Mouse (Mus musculus) left cerebral cortex, adult 9 months (tissue): ENCODE results near the gene 2210011C24Rik.
"Not testable (repeated sequence)": the region's sequence is repeated elsewhere in the genome, so short reads cannot be mapped to it uniquely, and the experiment has no call there.

ENCODE experiments used
- DNase-seq, 2 experiments: peaks; one replicate each; pipeline ENCODE4 v3.0.0; 2022; ENCODE audit warnings: low spot score in 2 of 2

2210011C24Rik gene

DNA sequence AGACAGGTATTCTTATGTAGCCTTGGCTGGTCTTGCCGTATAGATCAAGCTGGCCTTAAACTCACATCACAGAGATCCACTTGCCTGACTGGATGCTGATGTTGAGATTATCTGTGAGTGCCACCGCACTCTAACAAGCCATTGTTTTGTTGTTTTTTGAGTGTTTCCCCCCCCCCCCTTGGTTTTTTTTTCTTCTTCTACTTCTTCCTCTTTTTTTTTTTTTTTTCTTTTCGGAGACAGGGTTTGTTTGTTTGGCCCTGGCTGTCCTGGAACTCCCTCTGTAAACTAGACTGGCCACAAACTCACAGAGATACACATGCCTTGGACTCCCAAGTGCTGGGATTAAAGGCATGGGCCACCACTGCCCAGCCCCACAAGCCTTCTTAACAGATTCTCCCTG is 17.9 kb downstream of the 2210011C24Rik start:
- no peak for DNase-seq

DNA sequence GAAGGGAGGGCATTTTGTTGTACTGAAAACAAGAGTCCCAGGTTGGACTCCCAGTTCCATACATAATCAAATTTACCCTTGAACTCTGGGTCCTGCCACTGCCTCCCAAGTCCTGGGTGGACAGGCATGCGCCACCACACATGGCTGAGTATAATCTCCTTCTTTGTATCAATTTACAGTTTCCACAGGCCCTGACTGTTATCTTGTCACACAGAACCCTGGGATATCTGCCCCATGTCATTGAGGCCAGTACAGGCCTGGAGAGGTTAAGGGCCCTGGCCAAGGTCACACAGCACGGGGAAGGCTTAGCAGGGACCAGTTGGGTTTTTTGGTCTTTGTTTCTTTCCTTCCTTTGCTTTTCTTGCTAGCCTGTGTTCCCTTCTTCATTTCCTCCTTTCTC is 19.5 kb downstream of the 2210011C24Rik start:
- DNase-seq = no peak

DNA sequence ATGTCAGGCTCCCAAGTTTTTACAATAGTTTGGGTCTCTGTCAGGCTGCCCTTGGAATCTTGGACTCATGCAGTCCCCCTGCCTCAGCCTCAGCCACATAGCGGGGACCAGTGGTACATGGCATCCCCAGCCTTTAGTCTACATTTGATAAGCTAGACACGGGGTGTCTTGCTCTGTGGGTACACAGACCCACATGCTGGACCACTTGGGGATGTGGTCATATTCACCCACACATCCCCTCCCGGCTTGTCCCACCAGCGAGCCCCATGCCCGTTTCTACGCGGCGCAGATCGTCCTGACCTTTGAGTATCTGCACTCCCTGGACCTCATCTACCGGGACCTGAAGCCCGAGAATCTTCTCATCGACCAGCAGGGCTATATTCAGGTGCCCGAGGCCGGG is 21.8 kb downstream of the 2210011C24Rik start:
- no peak for DNase-seq

DNA sequence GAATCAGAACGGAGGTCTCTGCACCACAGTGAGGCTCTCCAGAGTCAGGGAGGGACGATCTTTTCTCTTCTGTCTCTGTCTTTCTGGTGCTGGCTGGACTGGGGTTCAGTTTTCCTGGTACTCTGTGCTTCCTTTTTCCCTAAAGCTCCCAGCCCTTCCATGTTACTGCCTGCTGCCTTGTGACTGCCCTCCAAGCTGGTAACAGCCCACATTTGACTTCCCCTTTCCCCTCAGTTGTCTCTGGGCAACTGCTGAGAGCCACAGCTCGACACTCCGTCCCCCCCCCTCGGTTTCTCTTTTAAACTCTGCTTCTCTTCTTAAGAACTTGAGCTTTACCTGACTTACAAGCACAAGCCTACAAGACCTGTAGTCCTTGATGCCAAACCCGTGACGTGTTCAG is 22.7 kb downstream of the 2210011C24Rik start:
- DNase-seq = no peak

DNA sequence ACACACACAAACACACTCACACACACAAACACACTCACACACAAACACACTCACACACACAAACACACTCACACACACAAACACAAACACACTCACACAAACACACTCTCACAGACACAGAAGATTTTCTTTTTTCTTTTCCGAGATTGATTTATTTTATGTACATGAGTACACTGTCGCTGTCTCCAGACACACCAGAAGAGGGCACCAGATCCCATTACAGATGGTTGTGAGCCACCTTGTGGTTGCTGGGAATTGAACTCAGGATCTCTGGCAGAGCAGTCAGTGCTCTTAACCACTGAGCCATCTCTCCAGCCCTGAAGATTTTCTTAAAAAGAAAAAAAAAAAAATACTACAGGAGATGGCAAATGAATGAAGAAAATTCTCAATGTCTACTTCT is 28.7 kb downstream of the 2210011C24Rik start:
- DNase-seq = not testable (repeated sequence)

DNA sequence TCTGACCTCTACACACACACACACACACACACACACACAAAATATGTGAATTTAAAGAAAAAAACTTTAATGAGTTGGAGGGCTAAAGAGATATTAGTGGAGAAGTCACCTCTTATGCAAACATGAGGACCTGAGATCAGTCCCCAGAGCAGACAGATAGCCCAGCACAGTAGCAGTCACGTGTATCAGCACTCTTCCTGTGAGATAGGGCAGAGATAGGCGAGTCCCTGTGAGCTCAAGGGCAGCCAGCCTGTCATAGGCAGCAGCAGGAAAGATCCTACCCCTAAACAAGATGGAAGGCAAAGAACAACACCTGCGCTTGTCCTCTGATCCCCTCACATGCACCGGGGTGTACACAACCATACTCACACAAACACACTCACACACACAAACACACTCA is 29.5 kb downstream of the 2210011C24Rik start:
- no peak for DNase-seq

DNA sequence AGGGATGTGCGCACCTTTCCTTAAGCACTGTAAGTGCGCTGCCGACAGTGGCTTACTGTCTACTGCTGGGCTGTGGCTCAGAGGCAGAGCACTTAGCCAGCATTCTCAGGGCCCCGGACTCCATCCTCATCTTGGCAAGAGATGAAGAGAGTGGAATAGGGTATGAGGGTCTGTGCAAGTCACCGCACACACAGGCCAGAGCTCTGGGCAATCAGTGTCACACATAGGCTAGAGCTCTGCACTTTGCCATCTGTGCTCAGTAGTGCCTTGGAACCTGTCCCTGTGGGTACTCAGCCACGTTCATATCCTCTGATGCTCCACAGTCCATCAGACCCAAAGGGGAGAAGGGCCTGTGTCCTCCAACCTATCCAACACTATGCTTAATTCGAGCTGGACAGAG is 30.4 kb downstream of the 2210011C24Rik start:
- DNase-seq = no peak

DNA sequence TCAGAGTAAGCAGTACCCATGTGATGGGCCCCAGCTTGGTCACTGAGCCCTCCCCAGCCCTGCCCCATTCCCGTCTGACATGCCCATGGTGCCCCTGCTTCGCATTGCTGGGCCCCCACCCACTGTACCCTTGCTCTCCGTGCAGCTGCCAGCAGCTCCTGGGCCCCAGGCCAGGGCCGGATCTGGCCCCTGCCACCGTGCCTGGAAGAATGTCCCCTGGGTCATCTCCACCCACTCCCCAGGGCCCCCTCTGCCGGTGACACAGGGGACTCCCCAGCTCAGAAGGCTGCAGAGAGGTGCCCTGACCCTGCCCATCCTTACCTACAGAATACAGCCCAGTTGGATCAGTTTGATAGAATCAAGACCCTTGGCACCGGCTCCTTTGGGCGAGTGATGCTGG is 31.1 kb downstream of the 2210011C24Rik start:
- DNase-seq = no peak

DNA sequence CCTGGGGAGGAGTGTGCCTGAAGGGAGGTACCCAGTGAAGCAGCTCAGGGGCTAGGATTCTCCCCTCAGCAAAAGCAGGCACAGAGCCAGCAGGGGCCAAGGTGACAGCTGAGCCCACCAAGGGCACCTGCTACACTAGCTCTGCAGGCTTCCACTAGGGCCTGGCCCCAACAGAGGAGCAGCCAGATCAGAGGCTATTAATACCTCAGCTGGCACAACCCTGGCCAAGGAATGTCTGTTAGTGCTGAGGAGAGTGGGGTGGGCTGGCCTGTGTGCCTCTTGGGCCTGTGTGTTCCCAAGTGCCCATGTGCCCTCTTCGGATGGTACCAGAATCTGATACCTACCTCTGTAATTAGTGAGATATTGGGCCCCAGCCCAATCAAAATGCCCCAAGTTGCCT is 31.7 kb downstream of the 2210011C24Rik start:
- no peak for DNase-seq

DNA sequence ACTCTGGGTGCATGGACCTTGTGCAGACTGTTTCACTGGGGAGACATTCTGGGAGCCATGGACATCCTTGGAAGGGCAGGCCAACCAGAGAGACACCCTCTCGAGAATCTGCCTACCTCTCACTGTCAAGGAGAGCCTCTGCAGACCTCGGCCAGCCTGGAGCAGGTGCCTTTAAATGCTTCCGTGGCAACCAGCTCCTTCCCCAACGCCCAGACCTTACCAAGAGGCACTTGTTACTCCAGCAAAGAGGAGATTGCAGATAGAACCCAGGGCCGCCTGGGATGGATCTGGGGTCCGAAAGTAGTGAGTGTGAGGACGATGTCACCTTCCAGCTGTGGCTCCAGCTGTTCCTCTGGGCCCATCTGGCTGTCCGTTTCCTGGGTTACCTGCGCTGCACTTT is 33.8 kb downstream of the 2210011C24Rik start:
- no peak for DNase-seq

DNA sequence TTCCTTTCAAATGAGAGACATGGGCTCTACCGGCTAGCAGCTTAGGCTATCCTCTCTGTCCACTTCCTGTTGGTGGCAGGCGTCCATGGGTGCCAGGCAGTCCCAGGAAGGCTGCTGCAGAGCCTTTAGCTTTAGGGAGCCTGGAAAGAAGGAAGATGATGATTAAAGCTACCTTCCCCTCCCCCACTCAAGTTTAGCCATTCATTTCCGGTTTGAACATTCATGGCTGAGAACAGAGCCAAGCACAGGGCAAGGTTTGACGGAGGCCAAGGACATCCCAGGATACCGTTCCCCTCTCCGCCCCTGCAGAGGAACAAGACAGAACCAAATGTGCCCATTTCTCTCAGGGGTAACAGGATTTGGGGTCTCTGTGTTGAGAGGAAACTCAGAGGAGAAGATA is 34.3 kb downstream of the 2210011C24Rik start:
- DNase-seq = no peak

DNA sequence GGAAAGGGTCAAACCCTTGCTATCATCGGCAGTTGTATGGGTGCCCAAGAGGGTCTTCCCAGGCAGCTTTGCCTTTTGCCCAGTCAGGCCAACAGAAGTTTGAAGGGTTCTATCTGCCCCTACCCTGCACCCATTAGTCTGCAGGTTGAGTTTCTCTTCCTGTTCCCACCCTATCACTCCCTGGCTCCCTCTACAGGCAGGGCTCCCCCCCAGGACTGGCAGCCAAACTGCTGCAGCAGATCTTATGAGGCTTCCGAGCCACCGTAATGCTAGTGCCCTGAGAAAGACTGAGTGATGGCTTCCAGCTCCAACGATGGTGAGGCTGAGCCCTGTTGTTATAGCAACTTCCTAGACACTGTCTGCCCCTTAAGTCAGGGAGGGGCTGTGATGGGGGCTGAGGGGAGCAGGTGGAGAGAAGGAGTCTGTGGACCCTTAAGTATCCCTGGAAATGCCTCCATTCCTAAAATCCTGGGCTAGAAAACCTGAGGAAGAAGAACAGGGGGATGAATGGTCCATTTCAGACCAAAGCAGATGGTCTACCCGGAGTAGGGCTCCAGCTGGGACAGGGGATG is 35.1 kb downstream of the 2210011C24Rik start:
- DNase-seq = no peak

DNA sequence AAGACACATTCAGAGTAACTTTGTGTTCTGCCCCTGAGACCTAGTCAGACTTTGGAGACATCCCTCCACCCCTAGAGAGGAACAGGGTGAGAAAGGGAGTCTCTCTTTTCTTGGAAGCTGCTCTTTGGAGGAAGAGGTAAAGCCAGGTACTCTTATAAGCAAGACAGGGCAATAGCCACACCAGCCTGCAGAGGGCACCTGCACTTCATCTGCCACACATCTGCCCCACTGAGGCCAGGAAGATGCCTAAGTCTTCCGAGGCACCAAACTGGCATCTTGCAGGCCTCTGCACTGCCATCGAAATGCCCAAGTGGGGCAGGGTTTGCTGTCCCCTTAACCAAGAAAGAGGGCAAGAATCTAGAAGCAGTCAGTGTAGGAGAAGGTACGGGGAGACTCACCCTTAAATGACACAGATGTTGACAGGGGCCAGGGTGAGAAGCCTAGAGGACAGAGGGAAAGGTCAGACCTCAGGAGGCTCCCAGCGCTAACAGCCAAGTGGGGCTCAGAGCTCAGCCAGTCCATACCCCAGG is 35.8 kb downstream of the 2210011C24Rik start:
- no peak for DNase-seq

DNA sequence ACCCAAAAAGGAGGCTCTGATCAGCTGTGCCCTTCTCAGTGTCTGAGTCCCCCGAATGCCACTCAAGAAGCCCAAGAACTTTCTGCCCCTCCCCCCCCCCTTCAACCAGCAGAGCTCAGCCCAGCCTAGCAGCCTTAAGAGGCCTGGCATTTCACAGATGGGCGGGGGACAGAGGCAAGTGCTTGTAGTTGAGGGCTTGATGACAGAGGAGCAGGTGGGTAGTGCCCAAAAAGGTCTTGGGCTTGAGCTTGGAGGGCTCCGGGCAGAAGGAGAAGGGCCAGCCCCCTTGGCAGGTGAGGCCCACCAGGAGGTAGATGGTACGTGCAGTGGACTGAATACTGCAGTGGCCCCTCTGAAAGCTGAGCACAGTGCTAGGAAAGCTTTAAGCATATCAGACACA is 37.5 kb downstream of the 2210011C24Rik start:
- DNase-seq = no peak

DNA sequence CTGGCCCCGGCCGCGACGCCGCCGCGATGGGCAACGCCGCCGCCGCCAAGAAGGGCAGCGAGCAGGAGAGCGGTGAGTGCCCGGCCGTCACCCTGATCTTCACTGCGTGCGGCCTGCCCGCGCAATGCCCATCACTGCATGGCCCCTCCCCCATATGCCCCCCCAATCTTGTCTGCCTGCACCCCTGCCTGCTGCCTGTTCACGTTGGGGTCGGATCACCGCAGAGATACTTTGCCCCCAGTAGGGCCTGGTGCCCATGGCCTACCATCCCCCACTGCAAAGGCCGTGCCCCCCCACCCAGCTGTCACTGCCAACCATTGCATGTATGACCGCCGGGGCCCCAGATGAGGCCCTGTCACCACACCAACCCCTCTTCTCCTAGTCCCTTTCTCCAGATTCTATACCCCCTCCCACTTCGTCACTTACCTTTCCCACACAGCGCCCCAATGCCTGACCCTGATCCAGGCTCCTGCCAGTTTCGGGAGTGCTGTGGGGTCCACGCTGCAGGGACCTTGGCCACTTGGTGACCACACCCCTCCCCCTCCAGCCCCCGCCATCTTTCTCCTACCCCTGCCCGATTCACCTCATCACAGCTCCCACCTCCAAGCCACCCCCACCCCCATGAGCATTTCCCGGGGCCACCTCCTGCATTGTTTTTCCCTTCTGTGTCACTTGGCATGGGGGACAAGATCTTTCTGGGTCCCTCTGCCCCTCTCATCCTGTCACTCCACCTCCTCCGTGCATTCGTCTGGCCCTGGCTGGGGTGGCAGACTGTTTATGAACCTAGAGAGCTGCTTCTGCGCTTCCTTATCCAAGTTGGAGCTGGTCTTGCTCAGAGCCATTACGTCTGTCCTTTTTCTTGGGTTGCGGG is 38.6 kb downstream of the 2210011C24Rik start:
- DNase-seq = no peak

DNA sequence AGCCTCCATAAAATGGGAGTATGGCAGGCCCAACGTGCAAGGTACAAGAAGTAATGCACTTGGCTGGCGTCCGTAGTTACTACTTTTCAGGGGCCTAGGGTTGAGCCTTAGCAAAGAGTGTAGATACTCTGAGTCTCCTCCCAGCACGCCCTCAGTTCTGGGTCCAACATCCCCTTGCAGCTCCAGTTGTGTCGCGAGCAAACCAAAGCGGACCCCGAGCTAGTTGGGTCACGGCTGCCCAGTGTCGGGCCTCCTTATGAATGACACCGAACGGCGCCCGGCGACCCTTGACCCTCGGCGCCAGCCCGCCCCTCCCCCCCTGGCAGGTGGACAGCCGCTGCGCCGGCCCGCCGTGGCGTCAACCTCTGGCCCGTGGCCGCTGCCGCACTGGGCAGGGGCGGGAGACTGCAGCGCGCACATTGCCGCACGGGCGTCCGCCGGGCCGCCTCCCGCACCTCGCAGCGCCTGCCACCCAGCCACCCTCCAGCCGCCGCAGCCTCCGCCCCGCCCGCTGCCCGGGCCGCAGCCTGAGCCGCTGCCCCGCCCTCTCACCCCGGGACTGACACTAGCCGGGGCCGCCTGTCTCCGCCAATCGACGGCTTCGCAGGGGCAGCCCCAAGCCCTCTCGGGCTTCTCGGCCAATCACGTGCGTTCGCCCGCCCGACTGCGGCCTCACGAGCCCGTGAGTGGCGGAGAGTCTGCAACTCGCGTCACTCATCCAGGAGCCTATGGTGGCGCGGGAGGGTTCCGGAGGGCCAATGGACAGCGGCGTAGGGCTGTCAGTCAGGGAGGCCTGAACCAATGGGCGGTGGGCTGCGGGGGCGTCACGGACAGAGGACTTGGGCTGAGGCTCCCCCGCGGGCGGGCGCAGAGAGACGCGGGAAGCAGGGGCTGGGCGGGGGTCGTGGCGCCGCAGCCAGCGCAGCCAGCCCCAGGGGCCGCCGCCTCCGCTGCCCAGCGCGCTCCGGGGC is 39.5 kb downstream of the 2210011C24Rik start, which contains the start of gene Prkaca:
TSS of gene Prkaca (plus strand) at position 844 of the 971 bp plus-strand sequence.
- DNase-seq = peak; percentile 99

DNA sequence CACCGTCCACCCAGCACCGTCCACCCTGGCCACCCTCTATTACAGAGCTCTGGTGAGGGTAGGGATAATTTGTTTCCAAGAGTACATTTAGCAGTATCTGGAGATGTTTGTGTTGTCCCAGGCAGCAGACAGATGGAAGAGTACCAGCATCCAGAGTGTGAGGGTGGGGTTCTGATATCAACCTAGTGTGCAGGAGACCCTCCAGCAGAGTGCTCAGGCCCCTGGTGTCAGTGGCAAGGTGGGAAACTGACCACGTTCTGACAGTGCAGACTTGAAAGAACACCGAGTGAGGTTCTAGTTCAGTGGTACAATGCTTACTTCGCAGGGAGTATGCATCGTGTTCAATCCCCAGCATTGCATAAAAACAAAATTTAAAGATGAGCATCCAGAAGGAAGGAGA is 40.3 kb downstream of the 2210011C24Rik start:
- DNase-seq = no peak

DNA sequence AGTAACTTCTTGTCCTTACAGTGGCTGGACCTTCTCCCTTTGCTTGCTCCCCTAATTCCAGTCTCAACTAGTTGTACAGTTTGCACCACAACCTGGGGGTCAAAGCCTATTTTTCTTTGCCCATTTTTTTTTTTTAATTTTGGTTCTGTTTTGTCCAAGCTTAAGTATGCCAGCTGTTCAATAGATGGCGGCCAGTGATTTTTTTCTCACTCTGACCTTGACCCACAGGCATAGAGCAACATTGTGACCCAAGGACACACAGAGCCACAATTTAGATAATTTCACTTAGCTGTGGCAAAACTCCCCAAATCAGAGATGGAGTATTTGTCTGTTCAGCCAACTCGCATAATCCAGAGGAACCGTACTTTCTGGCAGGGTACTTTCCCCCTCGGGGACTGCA is 40.9 kb downstream of the 2210011C24Rik start:
- DNase-seq = no peak

DNA sequence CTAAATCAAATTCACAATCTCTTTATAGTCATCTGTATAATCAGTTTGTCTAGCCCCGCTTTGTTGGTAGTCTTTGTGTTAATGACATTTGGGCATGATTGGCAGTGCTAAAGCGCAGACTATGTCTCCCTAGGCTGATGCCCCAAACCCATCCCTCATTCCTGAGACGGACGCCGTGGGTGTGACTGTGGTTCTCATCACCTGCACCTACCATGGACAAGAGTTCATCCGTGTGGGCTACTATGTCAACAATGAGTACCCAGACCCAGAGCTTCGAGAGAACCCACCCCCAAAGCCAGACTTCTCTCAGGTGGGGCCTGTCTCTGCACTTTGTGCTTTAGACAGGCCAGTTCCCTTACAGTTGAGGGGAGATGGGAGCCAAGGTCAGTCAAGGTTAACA is 44.3 kb downstream of the 2210011C24Rik start:
- DNase-seq = no peak

DNA sequence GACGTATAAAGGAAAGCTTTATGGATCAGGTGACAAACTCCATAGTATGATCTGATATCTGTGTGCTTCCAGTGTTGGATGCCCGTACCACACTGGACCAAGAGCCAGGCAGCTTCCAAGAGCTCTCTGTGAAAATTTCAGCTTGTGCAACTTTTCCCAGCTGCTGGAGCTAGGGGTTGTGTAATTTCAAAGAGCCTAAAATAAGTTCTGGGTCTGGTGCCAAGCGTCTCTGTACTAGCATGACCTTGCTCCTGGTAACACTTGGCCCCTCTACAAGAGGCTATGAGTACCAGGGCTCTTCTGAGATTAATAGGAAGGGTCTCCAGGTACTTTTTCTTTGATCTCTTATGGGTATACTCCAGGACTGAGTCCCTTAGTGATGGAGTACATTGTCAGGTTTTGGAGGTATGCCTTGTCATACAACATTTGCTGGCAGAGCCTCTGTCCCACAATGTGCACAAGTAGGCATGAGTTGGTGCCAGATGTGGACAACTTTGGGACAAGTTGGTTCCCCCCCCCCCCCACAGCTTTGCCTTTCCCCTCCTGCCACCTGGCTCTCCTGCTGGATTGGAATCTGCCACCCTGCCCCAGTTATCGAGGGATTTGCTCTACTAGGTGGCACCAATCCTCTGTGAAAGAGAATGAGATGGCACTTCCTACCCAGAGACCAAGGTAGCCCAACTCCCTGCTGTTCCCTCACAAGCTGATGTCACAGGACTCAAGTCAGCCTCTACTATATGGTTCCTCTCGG is 47.8 kb downstream of the 2210011C24Rik start:
- no peak for DNase-seq
